Mouse (Mus musculus) E14TG2a.4 (cell line): Measurements from ENCODE around the gene Gm8764.
"Not testable (repeated sequence)": the region's sequence is repeated elsewhere in the genome, so short reads cannot be mapped to it uniquely, and the experiment has no call there.

Source experiments
- H3K27me3 ChIP-seq: 2 replicates; pipeline ENCODE4 v1.6.1; 2014; ENCODE audit warnings: low read length, control low read depth; ENCODE audit not compliant: insufficient read depth
- H3K36me3 ChIP-seq: 2 replicates; pipeline ENCODE4 v1.6.1; 2014; ENCODE audit warnings: low read length, control low read depth; ENCODE audit not compliant: insufficient read depth
- H3K4me1 ChIP-seq: replicated peaks from 2 replicates; pipeline ENCODE4 v1.6.1; 2014; ENCODE audit warnings: low read depth, low read length, control low read depth
- H3K4me3 ChIP-seq: replicated peaks from 2 replicates; pipeline ENCODE4 v1.5.1; 2014; ENCODE audit warnings: mild to moderate bottlenecking, low read length
- H3K9me3 ChIP-seq: 2 replicates; pipeline ENCODE4 v1.6.1; 2014; ENCODE audit warnings: low read length, control low read depth
- CTCF ChIP-seq: conservative IDR thresholded peaks from 2 replicates; pipeline ENCODE4 v1.5.1; 2014; ENCODE audit warnings: low read length
- NANOG ChIP-seq: IDR thresholded peaks from 2 replicates; pipeline ENCODE4 v1.6.1; 2014; ENCODE audit warnings: borderline replicate concordance, low read length, mixed read lengths
- POU5F1 ChIP-seq: IDR thresholded peaks from 2 replicates; pipeline ENCODE4 v1.6.1; 2014; ENCODE audit warnings: low read length, borderline replicate concordance

Gm8764 gene

DNA sequence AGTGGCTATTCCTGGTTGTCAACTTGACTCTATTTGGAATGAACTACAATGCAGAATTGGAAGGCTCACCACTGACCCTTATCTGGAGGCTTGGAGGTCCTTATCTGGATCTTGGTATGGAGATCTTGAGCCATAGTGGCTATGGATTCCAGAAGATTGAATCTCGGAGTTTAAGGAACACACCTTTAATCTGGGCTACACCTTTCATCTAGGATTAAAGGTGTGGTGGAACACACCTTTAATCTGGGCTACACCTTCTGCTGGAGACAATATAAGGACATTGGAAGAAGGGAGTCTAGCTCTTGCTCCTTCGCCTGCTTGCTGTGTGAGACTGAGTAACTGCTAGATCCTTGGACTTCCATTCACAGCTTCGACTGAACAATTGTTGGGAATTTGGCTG is at the start of gene Gm8764:
Gene Gm8764 (plus strand): TSS at position 301 of the 400 bp plus-strand sequence.
- H3K27me3 ChIP-seq, H3K36me3 ChIP-seq, H3K4me1 ChIP-seq, H3K9me3 ChIP-seq, H3K4me3 ChIP-seq: not testable (repeated sequence)

DNA sequence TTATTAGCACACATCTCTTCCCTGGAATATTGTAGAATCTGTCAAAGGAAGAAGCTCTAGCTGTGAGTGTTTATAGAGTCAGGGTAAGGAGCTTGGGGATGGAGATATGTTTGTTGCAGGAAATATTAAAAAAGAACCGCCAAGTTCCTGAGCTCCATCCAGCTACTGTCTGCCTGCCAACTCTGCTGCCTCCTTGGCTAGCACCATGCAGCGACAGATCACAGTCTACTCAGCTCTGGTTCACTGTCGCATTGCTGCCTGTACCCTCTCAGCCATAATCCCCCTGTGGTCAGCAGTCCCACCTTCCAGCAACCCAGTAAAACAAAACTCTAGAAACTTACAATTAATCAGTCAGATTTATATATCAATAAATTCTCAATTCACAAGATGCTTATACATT is 49.8 kb upstream of the Gm8764 start:
- H3K9me3 ChIP-seq = no peaks in the 10 kb centered on the region
- no peak for TF ChIP-seq CTCF
- TF ChIP-seq NANOG = no peak
- no peak for TF ChIP-seq POU5F1
- H3K27me3 ChIP-seq = no peaks in the 10 kb centered on the region
- no peaks in the 10 kb centered on the region for H3K36me3 ChIP-seq
- H3K4me1 ChIP-seq = no peaks in the 10 kb centered on the region
- H3K4me3 ChIP-seq = no peak overlapping the region

DNA sequence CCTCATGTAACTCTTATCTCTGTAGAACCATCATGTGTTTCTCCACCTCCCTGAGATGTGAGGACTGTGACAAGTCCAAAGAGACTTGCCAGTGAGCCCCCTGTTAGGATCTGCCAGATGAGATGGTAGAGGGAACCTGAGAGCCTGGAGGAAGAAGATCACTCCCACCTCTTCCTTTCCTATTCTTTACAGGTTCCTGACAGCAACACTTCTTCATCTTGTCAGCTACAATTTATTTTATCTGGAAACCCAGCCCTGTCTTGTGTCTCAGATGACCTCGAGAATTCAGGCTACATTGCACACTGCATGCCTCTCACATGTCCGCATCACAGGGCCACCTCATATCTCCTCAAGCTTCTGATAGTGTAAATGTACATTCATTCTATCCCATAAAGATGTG is 41.5 kb upstream of the Gm8764 start:
- no peak for TF ChIP-seq CTCF
- TF ChIP-seq NANOG = no peak
- TF ChIP-seq POU5F1 = no peak
- H3K27me3 ChIP-seq = no peaks in the 10 kb centered on the region
- H3K9me3 ChIP-seq = no peaks in the 10 kb centered on the region
- H3K4me1 ChIP-seq = no peaks in the 10 kb centered on the region
- H3K36me3 ChIP-seq = no peaks in the 10 kb centered on the region
- no peak overlapping the region for H3K4me3 ChIP-seq

DNA sequence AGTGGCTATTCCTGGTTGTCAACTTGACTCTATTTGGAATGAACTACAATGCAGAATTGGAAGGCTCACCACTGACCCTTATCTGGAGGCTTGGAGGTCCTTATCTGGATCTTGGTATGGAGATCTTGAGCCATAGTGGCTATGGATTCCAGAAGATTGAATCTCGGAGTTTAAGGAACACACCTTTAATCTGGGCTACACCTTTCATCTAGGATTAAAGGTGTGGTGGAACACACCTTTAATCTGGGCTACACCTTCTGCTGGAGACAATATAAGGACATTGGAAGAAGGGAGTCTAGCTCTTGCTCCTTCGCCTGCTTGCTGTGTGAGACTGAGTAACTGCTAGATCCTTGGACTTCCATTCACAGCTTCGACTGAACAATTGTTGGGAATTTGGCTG is 17.1 kb upstream of the Gm8764 start, which contains the start of gene Gm21293:
Gene Gm21293 (plus strand): TSS at position 301 of the 400 bp plus-strand sequence.
- not testable (repeated sequence) for H3K4me3 ChIP-seq, H3K27me3 ChIP-seq, H3K4me1 ChIP-seq, H3K9me3 ChIP-seq, H3K36me3 ChIP-seq

DNA sequence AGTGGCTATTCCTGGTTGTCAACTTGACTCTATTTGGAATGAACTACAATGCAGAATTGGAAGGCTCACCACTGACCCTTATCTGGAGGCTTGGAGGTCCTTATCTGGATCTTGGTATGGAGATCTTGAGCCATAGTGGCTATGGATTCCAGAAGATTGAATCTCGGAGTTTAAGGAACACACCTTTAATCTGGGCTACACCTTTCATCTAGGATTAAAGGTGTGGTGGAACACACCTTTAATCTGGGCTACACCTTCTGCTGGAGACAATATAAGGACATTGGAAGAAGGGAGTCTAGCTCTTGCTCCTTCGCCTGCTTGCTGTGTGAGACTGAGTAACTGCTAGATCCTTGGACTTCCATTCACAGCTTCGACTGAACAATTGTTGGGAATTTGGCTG is 8.6 kb upstream of the Gm8764 start, which contains the start of gene Gm6763:
Gene Gm6763 (plus strand): TSS at position 301 of the 400 bp plus-strand sequence.
- H3K9me3 ChIP-seq, H3K4me3 ChIP-seq: not testable (repeated sequence)

DNA sequence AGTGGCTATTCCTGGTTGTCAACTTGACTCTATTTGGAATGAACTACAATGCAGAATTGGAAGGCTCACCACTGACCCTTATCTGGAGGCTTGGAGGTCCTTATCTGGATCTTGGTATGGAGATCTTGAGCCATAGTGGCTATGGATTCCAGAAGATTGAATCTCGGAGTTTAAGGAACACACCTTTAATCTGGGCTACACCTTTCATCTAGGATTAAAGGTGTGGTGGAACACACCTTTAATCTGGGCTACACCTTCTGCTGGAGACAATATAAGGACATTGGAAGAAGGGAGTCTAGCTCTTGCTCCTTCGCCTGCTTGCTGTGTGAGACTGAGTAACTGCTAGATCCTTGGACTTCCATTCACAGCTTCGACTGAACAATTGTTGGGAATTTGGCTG is 8.4 kb downstream of the Gm8764 start, which contains the start of gene Gm21304:
Gene Gm21304 (plus strand): TSS at position 301 of the 400 bp plus-strand sequence.
- H3K4me3 ChIP-seq, H3K4me1 ChIP-seq, H3K36me3 ChIP-seq, H3K27me3 ChIP-seq, H3K9me3 ChIP-seq: not testable (repeated sequence)

More for the DNA sequence above, 8.6 kb upstream of the Gm8764 start, which contains the start of gene Gm6763:
- H3K27me3 ChIP-seq, H3K36me3 ChIP-seq, H3K4me1 ChIP-seq: not testable (repeated sequence)

DNA sequence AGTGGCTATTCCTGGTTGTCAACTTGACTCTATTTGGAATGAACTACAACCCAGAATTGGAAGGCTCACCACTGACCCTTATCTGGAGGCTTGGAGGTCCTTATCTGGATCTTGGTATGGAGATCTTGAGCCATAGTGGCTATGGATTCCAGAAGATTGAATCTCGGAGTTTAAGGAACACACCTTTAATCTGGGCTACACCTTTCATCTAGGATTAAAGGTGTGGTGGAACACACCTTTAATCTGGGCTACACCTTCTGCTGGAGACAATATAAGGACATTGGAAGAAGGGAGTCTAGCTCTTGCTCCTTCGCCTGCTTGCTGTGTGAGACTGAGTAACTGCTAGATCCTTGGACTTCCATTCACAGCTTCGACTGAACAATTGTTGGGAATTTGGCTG is 16.9 kb downstream of the Gm8764 start, which contains the start of gene Gm21312:
Gene Gm21312 (plus strand): TSS at position 301 of the 400 bp plus-strand sequence.
- not testable (repeated sequence) for H3K27me3 ChIP-seq, H3K4me3 ChIP-seq, H3K9me3 ChIP-seq, H3K4me1 ChIP-seq, H3K36me3 ChIP-seq

DNA sequence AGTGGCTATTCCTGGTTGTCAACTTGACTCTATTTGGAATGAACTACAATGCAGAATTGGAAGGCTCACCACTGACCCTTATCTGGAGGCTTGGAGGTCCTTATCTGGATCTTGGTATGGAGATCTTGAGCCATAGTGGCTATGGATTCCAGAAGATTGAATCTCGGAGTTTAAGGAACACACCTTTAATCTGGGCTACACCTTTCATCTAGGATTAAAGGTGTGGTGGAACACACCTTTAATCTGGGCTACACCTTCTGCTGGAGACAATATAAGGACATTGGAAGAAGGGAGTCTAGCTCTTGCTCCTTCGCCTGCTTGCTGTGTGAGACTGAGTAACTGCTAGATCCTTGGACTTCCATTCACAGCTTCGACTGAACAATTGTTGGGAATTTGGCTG is 25.4 kb downstream of the Gm8764 start, which contains the start of gene Gm20765:
Gene Gm20765 (plus strand): TSS at position 301 of the 400 bp plus-strand sequence.
- H3K4me3 ChIP-seq, H3K36me3 ChIP-seq, H3K4me1 ChIP-seq, H3K9me3 ChIP-seq, H3K27me3 ChIP-seq: not testable (repeated sequence)

DNA sequence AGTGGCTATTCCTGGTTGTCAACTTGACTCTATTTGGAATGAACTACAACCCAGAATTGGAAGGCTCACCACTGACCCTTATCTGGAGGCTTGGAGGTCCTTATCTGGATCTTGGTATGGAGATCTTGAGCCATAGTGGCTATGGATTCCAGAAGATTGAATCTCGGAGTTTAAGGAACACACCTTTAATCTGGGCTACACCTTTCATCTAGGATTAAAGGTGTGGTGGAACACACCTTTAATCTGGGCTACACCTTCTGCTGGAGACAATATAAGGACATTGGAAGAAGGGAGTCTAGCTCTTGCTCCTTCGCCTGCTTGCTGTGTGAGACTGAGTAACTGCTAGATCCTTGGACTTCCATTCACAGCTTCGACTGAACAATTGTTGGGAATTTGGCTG is 33.9 kb downstream of the Gm8764 start, which contains the start of gene Gm4340:
Gene Gm4340 (plus strand): TSS at position 301 of the 400 bp plus-strand sequence.
- H3K4me3 ChIP-seq, H3K9me3 ChIP-seq, H3K4me1 ChIP-seq, H3K27me3 ChIP-seq, H3K36me3 ChIP-seq: not testable (repeated sequence)

DNA sequence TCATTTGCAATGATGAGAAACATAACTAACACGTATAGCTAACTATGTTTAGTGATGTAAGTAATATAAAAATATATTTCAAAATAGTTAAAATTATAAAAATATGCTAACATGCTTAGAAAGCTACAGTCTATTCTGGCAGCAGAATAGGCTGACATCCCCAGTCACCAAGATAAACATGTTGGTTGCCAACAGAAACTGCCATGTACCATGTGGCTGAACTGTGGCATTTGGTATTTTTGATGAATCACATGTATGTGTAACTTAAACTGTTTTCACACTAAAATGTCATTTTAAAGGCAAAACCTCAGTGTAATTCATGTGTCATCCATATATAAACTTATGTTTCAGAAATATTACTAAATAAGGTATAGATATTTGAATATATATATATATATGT is 49.8 kb downstream of the Gm8764 start:
- no peaks in the 10 kb centered on the region for H3K36me3 ChIP-seq
- no peaks in the 10 kb centered on the region for H3K4me1 ChIP-seq
- H3K4me3 ChIP-seq = no peak overlapping the region
- H3K27me3 ChIP-seq = no peaks in the 10 kb centered on the region
- H3K9me3 ChIP-seq = no peaks in the 10 kb centered on the region
- TF ChIP-seq NANOG (no peak), CTCF (no peak), POU5F1 (no peak)
